Comparison of ENCODE assay signal across 8 mouse cellular contexts in genomic region chr7:141429310-141429709, GRCm38 (mm10). TPM values are rescaled to one million over a fixed set of nuclear protein-coding genes. Genes with fewer than 3 reads are reported as not detected.
A peak's percentile ranks its signal among the peaks of the same experiment; 100 is the strongest.
DNase-seq lines count a peak whose midpoint lies in the region; ATAC-seq and TF ChIP-seq lines count a peak whose summit lies in the region.

TSS of gene Cend1 (minus strand) at chr7:141429491.

- peak within 1 kb of the TSS; percentile 10 for H3K27ac ChIP-seq in ES-Bruce4 (ENCODE audit: insufficient read depth, low read length)
- H3K27ac ChIP-seq in forebrain, embryonic 13.5 days, result peak within 1 kb of the TSS; percentile 62
- peak within 1 kb of the TSS; percentile 78 for H3K27ac ChIP-seq in hindbrain, embryonic 16.5 days (ENCODE audit: low read depth, low read length)

- 0 out of 2 replicates have a peak, but pooled peaks have one; percentile 12 for TF ChIP-seq EP300 in ES-Bruce4 (IDR thresholded peaks at IDR 0.05; ENCODE audit: insufficient read depth, low read depth, low read length)

- DNase-seq in brain, embryonic 18.5 days (ENCODE audit: low read depth, low spot score), result peak; percentile 71
- DNase-seq in left cerebral cortex, adult 8-10 months (ENCODE audit: low spot score in 2 of 2), result peak; percentile 79 to 95
- DNase-seq in mesoderm, embryonic 11.5 days (ENCODE audit: low read depth, low spot score), result peak; percentile 82
- DNase-seq in telencephalon, adult 2 months (ENCODE audit: low read depth, low spot score), result peak; percentile 96

- peak within 1 kb of the TSS; percentile 91 for H3K4me2 ChIP-seq in forebrain, embryonic 13.5 days
- peak within 1 kb of the TSS; percentile 79 for H3K4me2 ChIP-seq in hindbrain, embryonic 16.5 days (ENCODE audit: low read length)

- no peaks in the 10 kb centered on the region for H3K36me3 ChIP-seq in ES-Bruce4 (ENCODE audit: control insufficient read depth, insufficient read depth, low read length, poor library complexity, severe bottlenecking)
- H3K36me3 ChIP-seq in forebrain, embryonic 13.5 days (ENCODE audit: poor library complexity, severe bottlenecking), result peaks cover 55% of the 10 kb centered on the region
- H3K36me3 ChIP-seq in hindbrain, embryonic 16.5 days (ENCODE audit: control insufficient read depth, insufficient read depth, low read length), result peaks cover 31% of the 10 kb centered on the region

- TF ChIP-seq POLR2A in ES-Bruce4 (IDR thresholded peaks at IDR 0.05; ENCODE audit: insufficient read depth, low read length), result no peak

- H3K27me3 ChIP-seq in ES-Bruce4 (ENCODE audit: control insufficient read depth, insufficient read depth, low read length, poor library complexity, severe bottlenecking), result no peaks in the 10 kb centered on the region
- H3K27me3 ChIP-seq in forebrain, embryonic 13.5 days, result no peaks in the 10 kb centered on the region
- no peaks in the 10 kb centered on the region for H3K27me3 ChIP-seq in hindbrain, embryonic 16.5 days (replicated peaks; ENCODE audit: control insufficient read depth, insufficient read depth, low read length)

- TF ChIP-seq CTCF in ES-Bruce4 (IDR thresholded peaks at IDR 0.05; ENCODE audit: low read depth, low read length), result no peak

- H3K4me3 ChIP-seq in ES-Bruce4 (ENCODE audit: low read depth, low read length), result peak within 1 kb of the TSS; percentile 29; the same call in 1 of the 2 replicates
- H3K4me3 ChIP-seq in forebrain, embryonic 13.5 days, result peak within 1 kb of the TSS; percentile 52
- H3K4me3 ChIP-seq in hindbrain, embryonic 16.5 days (ENCODE audit: low read length), result peak within 1 kb of the TSS; percentile 61

- no peak within 1 kb of the TSS for H3K9ac ChIP-seq in ES-Bruce4 (ENCODE audit: low read depth, poor library complexity, severe bottlenecking)
- peak within 1 kb of the TSS; percentile 79 for H3K9ac ChIP-seq in forebrain, embryonic 13.5 days
- H3K9ac ChIP-seq in hindbrain, embryonic 16.5 days (ENCODE audit: low read depth, low read length), result peak within 1 kb of the TSS; percentile 82

- H3K4me1 ChIP-seq in ES-Bruce4 (ENCODE audit: control insufficient read depth, insufficient read depth, low read length), result no peaks in the 10 kb centered on the region
- peaks cover 40% of the 10 kb centered on the region for H3K4me1 ChIP-seq in forebrain, embryonic 13.5 days
- H3K4me1 ChIP-seq in hindbrain, embryonic 16.5 days (ENCODE audit: control insufficient read depth, insufficient read depth, low read depth, low read length), result peaks cover 26% of the 10 kb centered on the region

- peak; percentile 87 for ATAC-seq in forebrain, embryonic 13.5 days
- ATAC-seq in hindbrain, embryonic 16.5 days, result peak; percentile 89
- ATAC-seq in megakaryocyte, adult 5-6 weeks (ENCODE audit: poor library complexity, severe bottlenecking), result no peak

- H3K9me3 ChIP-seq in ES-Bruce4 (replicated peaks; ENCODE audit: control insufficient read depth, insufficient read depth, low read length, poor library complexity, severe bottlenecking), result no peaks in the 10 kb centered on the region
- no peaks in the 10 kb centered on the region for H3K9me3 ChIP-seq in forebrain, embryonic 13.5 days (replicated peaks)
- H3K9me3 ChIP-seq in hindbrain, embryonic 16.5 days (ENCODE audit: control insufficient read depth, low read length), result no peaks in the 10 kb centered on the region

- under 1% methylated on average over 19 of the region's 19 CpGs for whole genome bisulfite sequencing in forebrain, embryonic 13.5 days
- WGBS in hindbrain, embryonic 16.5 days, result 4% methylated on average over 19 of the region's 19 CpGs

RNA-seq across cellular contexts. Expression of gene Cend1, which starts in this region (rescaled TPM):
- polyA plus RNA-seq in ES-Bruce4 (2011; ENCODE audit: insufficient read depth, insufficient read length, low read depth, missing spikeins), result 1.3 and 2.2 TPM in 2 replicates
- polyA plus RNA-seq in forebrain, embryonic 13.5 days (2015; fragmentation: Nextera tagmentation; extraction: Ambion mirVana), result 27.3 and 27.5 TPM in 2 replicates
- 226 and 245 TPM in 2 replicates for polyA plus RNA-seq in hindbrain, embryonic 16.5 days (2015; fragmentation: Nextera tagmentation; extraction: Ambion mirVana)
- 100 to 1,000 TPM; 286 to 326 (median 299) TPM for total RNA-seq in left cerebral cortex, adult 8-10 months (2022)
- total RNA-seq in megakaryocyte, adult 5-6 weeks (2015), result 0.18 TPM in 1 of 2 replicates, not detected in the other
- total RNA-seq in megakaryocyte, adult 5-6 weeks (2017), result not detected in 2 replicates

Comparison
In these comparisons a context has a peak if more than half of its experiments do, and no peak if none do; other contexts are left out.
1. RNA of gene Cend1 (total RNA-seq): 286 to 326 TPM in left cerebral cortex, adult 8-10 months; 0.18 TPM in megakaryocyte, adult 5-6 weeks; every median in the first group is over 100 times any median in the second.
2. H3K27ac ChIP-seq: peak in every context shown above with its lines; median percentile 78 in hindbrain, embryonic 16.5 days; 62 in forebrain, embryonic 13.5 days; 10 in ES-Bruce4.
3. Peak in every context shown above with its lines, with median percentiles within 50 percentile points of each other: H3K4me3 ChIP-seq and DNase-seq.